Mouse (Mus musculus) cerebellum, adult 8-10 months (tissue): ENCODE data around the gene Polr3gl.
"Not testable (repeated sequence)": the region's sequence is repeated elsewhere in the genome, so short reads cannot be mapped to it uniquely, and the experiment has no call there.

Experiments used
- DNase-seq: peaks from one replicate; pipeline ENCODE4 v3.0.0; 2022

The Polr3gl gene

DNA sequence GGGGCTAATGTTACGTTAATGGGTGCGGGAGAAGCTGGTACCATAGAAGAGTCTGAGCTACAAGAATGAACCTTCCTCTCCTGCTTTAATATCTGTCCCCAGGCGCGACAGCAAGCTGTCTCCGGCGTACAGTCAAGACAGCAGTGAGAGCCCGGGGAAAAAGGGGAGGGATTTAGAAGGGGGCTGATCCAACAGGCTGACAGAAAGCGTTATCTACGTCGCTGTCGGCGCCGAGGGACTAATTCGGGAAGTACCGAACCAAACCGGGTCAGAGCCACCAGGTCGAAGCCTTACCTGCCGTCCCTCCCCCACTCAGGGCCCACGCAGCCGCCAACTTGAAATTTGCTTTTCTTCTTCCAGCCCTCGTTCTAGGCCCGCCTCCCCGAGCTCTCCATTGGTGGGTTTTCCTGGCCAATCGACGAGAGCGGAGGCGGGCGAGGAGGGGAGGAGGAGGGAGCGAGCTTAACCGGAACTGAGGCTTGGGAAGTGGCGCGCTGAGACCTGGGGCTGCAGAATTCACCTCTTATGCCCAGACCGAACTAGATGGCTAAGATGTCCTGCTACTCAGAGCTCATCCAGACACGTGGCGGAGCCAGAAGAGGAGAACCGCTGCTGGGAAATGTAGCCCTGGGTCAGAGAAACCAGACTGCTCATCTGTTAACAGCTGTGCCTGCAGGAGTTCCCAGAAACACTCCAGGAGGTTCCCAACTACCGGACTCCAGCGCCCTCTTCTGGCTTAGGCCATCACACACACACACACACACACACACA, at the start of gene Polr3gl:
Polr3gl (minus strand) TSS at position 392 of the 771 bp plus-strand sequence.
- DNase-seq, result peak; percentile 97

DNA sequence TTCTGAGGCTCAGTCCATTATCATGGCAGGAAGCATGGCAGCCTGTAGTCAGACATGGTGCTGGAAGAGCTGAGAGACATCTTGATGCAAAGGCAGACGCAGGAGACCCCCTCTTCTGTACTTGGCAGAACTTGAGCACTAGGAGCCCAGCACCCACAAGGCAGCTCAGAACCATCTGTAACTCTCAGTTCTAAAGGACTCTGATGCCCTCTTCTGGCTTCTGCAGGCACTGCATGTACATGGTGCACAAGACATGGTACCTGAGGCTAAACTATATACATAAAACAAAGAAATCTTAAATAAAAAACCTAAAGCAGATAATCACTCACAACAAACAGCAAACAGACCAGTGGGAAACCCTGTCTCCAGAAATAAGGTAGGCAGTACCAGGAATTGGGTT, 45.2 kb upstream of the Polr3gl start:
- DNase-seq, result peak; percentile 61

DNA sequence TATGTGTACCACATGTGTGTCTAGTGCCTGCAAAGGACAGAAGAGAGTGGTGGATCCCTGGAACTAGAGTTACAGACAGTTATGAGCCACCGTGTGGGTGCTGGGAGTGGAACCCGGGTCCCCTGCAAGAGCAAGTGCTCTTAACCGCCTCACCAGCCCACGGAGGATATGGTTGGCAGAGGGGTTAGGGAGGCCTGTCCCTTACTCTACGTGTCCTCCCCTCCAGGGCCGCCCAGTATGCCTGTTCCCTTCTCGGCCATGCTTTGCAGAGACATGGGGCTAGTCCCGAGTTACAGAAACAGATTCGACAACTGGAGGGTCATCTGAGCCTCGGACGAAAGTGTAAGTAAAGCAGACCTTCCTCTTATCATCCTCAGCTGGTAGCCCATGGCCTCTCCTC, 42.5 kb upstream of the Polr3gl start:
- no peak for DNase-seq

DNA sequence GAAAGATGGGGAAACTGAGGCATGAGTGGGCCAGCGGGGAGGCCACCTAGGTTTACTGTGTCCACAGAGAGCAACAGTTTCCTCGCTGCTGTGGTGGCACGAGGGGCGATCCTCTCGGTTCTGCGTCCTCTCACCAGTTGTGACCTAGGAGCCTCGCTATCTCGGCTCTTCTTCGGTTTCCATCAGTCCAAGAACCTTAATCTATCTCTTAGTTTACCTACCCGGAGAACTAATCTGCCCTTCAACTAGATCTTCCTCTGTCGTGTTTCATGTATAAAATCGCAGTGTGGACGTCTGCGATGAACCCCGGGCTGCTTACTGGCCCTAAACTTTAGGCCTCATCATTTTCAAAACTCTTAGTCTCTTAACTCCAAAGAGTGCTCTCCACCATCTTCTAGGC, 41.9 kb upstream of the Polr3gl start:
- DNase-seq, result no peak

DNA sequence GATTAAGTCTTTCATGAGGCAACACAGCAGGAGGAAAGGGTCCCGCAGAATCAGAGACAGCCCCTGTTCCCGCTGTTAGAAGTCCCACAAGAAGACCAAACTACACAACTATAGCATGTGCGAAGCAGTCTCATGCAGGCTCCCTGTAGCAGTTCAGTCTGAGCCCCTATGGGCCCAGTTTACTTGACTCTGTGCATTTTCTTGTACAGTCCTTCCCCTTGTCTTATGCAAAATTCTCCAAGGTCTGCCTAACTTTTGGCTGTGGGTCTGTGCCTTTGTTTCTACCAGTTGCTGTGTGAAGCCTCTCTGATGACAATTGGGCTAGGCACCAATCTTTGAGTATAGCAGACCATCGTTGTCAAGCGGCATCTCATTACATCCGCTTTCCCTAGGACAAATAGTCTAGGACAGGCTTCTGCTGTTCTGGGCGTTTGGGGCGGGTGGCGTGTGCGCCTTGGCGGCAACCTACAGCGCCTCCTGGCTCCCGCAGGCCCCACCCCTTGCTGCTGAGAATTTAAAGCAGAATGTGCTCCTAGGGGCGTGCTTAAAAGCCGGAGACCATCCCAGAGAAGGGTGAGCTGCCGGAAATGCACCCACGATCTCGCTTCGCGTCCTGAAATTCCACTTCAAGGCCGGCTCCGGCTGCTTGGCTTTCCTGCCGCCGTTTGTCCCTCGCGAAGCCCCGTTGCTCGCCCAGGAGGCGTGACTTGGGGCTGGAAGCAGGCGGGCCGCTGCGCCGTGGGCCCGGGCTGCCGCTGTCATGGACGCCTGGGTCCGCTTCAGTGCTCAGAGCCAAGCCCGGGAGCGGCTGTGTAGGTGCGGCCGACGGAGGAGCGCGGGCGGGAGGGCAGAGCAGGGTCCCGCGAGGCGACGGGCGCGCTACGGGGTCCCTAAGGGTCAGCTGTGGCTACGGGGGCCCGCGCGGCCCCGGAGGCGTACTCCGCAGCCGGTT, 41.2 kb upstream of the Polr3gl start, which contains the start of the genes Pex11b and Gm42957:
Pex11b (plus strand) TSS at position 449 of the 952 bp plus-strand sequence.
Gm42957 (plus strand) TSS at position 547 of the 952 bp plus-strand sequence.
- DNase-seq, result peak; percentile 80

DNA sequence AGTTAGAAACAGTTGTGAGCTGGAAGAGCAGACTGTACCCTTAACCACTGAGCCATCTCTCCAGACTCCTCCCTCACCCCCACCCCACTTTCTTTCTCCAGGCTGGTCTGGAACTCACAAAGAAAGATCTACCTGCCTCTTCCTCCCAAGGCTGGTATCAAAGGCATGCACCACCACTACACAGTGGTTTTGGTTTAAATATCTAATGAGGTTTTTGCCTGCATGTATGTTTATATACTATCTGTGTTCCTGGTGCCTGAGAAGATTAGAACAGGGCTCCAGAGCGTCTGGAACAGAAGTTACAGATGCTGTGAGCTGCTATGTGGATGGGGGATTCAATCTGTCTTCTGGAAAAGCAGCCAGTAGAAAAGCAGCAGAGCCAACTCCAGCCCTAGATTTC, 40.0 kb upstream of the Polr3gl start:
- DNase-seq, result no peak

DNA sequence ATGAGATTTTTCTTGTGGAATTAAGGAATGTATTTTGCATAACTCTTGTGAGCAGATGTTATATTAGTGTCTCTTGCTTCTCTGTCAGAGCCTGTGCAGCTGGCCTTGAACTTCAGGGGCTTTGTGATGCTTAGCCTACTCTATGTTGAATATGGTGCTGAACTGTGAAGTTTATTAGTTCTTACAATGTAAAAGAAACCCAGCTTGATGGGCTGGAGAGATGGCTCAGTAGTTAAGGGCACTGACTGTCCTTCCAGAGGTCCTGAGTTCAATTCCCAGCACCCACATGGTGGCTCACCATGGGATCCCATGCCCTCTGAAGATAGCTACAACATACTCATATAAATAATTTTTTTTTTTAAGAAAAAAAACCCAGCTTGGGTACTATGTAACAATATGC, 38.1 kb upstream of the Polr3gl start:
- DNase-seq, result no peak

DNA sequence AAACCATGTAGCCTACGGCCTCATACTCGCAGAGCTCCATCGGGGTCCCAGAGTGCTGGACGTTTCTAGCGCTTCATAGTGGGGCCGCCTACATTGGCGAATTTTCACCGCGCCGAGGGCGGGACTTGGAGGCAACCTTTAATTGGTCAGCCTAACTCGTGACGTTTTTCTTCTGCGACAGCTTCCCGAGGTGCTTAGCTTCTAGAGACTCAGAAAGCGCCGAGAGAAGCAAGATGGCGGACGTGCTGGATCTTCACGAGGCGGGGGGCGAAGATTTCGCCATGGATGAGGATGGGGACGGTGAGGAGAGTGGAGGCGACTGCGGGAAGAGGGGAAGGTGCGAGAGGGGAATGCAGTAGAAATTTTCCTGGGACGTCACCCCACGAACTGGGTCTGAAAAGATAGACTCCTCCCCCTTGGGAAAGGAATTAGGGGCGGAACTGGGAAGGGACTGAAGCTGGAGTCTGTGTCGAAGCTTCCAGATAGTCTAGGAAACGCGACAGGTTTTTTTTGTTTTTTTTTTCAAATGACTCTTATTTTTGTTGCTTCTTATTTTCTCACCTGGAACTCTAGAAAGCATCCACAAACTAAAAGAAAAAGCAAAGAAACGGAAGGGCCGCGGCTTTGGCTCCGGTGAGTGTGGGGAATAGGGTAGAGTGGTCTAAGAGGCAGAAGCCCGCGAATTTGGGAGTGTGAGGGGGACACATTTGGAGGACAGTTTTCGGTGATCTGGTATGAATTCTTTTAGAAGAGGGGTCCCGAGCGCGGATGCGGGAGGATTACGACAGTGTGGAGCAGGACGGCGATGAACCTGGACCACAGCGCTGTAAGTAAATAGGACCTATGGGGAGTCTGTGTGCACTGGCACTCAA, 36.0 kb upstream of the Polr3gl start, which contains the start of gene Rbm8a:
Rbm8a (plus strand) TSS at position 205 of the 872 bp plus-strand sequence.
- DNase-seq, result peak; percentile 95

DNA sequence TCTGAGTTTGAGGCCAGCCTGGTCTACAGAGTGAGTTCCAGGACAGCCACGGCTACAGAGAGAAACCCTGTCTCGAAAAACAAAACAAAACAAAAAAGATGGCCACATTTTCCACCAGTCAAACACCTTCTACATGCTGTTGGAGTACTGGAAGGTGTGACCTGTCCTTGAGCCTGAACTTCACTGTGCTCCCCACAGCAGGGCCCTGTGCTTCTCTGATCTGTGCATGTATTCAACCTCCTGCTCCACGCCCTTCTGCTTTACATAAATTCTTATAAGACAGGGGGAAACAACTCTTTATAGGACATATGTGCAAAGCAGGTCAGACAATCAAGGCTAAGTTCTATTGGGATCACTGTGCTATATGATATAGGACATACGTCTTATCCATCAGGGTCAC, 29.2 kb upstream of the Polr3gl start:
- no peak for DNase-seq

DNA sequence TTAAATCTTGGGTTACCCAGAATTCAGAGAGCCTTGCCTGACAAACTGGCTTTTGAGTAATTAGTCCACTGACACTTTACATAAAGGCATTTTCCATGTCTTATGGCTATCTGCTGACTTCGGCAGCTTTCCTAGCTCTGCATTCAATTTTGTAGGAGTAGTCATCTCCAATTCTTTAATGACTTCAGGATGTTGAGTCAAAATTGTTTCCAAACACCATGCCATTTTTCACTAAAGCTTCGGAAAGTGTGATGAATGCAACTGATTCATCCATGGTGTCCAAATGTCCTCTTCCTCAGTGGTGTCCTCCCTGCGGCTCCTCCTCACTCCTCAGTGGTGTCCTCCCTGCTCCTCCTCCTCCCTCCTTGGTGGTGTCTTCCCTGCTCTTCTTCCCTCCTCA, 24.0 kb upstream of the Polr3gl start:
- no peak for DNase-seq

DNA sequence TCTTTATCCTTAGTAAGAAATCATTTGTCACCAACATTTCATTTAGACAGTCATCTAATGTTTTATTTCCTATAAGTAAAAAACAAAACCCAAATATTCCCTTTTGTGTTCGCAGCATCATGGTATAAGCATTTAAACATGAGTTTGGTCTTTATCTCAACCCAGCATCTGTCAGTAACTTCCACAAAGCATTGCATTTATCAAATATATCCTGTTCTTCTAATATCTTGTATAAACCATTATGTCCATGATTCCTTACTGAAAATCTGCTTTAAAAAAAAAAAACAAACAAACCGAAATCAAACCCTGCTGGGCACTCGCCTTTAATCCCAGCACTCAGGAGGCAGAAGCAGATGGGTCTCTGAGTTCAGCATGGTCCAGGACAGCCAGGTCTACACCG, 12.6 kb upstream of the Polr3gl start:
- DNase-seq, result no peak

DNA sequence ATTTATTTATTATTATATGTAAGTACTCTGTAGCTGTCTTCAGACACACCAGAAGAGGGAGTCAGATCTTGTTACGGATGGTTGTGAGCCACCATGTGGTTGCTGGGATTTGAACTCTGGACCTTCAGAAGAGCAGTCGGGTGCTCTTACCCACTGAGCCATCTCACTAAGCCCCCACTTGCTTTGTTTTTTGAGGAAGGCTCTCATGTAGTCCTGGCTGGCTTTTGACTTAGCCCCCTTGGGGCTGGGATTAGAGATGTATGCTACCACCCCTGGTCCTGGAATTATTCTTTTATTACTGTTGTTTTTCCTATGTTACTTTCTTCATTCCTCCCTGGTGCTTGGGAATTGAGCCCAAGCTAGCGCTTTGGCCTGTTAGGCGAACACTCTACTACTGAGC, 12.0 kb upstream of the Polr3gl start:
- not testable (repeated sequence) for DNase-seq

DNA sequence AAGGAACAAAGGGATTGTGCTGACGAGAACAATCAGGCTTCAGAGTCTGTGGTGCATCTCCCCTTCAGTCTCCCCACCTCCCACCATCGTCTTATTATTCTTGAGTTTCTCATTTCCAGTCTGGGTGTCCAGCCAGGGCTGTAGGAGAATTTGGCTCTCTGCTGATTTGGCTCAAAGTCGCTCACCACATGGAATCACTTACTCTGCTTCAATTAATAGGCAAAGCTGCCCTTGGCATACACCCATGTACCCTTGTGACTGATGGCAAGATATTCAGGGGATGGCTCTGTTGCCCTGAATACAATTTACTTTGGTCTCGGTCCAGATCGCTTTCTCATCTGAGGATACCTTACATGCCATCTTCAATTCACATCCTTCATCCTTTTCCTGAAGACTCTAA, 9.3 kb upstream of the Polr3gl start:
- peak; percentile 45 for DNase-seq

DNA sequence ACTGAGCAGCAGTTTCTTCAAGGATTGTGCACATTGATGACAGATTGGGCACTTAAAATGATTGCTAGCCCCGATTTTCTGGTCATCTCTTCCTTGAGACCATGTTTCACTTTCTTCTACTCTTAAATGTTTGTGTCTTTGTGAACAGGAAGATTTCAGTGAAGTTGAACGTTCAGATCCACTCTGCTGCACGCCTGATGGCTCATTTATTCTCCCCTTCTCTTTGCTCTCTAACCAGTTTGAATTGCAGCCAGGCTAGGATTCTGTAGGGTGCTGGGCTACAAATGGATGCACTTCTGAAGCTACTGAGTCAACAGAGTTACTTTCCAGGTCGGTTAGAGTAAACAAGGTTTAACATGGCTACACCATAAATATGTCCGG, 8.7 kb upstream of the Polr3gl start:
- no peak for DNase-seq

DNA sequence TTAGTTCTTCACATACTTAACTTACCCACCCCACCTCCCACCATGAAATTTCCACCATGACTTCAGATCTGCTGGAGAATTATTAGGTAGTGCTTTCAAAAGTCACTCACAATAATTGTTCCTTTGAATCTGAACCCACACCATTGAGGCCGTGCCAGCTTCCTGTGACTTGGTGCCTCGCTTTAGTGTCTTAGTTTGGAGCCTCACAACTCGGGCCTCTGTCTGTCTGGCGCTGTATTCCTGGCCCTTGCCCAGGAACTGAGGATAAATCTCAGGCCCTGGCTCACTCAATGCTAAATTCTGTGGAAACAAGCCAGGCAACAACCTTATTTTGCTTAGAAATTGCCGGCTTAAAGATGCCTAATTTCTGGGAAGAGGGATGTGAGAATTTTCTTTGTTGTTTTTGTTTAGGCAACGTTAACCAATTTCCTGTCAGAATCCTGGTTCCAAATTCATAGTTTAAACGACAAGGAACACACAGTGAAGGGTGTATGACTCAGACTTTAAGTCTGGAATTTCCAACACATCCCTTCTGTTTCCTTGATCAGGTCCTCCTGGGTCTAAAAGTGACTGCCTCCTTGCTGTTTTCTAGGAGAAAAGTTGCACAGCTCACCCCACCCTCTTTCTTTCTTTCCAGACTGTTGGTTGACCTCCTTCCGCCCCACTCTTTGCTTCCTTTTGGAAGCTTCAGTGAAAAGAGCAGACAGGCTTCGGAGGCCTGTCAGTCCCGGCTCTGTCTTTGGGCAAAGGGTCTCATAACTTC, 8.1 kb upstream of the Polr3gl start:
- DNase-seq, result peak; percentile 41

DNA sequence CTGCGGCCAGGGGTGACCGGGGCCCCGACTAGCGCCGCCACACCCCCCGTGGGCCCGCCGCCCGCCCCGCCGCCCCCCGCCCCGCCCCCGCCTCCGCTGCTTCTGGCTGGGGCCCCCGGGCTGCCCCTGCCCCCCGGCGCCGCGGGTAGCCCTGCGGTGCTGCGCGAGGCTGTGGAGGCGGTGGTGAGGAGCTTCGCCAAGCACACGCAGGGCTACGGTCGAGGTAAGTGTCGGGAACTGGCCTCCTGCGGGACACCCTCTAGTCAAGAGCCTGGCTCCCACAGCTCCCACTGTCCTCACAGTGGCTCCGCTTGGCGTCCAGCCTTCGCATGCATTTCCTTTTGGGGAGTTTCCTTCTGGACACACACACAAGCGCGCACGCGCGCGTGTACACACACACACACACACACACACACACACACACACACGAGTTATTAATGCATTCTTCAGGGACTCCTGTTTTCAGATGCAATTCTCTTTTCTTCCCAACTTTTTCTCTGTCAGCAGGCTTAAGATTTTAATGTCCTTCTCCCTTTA, 7.3 kb upstream of the Polr3gl start:
- peak; percentile 65 for DNase-seq

DNA sequence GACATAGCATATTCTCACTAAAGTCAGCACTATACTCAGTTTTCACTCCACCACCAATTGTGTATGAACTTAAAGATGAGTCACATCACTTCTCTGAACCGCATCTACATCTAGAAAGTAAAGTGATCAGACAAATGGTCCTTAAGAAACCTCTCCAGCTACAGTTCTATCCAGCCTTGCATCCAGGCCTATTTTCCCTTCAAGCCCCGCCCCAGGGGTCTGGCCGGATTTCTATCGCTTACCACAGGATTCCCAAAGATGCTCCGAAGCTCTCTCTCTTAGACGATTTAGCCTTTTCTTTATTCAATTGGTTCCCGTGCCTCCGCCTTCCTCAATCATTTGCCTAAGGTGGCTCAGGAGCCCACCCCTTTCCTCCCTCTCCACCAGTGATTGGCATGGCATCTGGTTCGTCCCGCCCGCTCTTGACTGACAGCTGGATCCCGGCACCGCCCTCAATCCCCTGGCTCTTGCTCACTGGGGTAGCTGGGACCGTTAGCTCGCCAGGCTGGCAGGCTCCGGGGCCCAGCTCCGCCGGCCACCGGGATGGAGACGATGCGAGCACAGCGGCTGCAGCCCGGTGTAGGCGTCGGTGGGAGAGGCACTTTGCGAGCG, 6.8 kb upstream of the Polr3gl start, which contains the start of gene Lix1l:
Lix1l (plus strand) TSS at position 511 of the 612 bp plus-strand sequence.
- peak; percentile 90 for DNase-seq

DNA sequence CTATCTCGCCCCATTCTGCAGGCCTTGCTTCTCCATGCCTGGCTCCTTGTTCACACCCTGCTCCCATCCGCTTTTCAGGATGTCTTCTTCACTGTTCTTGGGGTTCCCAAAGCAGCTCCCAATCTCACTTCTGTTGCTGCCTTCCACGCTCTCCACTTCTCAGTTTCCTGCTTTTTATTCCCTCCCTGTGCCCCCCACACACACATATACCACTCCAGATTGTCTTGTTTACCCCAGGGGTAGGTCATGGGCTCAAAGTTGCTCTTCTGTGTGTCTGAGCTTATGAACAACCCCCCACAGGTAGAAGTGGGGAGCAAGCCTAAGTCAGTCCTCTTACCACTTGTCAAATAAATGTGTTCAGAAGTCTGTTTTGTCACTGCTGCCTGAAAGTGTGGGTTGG, 5.4 kb upstream of the Polr3gl start:
- no peak for DNase-seq

DNA sequence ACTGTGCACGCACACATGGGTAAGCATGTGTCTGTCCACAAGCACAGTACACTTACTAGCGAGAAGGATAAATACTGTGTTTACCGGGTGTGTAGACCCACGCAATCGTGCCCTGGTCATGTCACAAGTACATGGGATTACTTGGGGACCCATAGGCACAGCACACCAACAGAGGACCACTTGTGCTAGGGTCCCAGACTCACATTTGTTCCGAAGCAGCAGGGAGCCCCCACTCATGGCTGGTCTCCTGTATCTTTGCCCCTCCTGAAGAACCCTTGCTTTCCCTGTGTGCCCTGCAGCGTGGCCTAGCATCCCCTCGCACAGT, 5.0 kb upstream of the Polr3gl start:
- DNase-seq, result peak; percentile 32

DNA sequence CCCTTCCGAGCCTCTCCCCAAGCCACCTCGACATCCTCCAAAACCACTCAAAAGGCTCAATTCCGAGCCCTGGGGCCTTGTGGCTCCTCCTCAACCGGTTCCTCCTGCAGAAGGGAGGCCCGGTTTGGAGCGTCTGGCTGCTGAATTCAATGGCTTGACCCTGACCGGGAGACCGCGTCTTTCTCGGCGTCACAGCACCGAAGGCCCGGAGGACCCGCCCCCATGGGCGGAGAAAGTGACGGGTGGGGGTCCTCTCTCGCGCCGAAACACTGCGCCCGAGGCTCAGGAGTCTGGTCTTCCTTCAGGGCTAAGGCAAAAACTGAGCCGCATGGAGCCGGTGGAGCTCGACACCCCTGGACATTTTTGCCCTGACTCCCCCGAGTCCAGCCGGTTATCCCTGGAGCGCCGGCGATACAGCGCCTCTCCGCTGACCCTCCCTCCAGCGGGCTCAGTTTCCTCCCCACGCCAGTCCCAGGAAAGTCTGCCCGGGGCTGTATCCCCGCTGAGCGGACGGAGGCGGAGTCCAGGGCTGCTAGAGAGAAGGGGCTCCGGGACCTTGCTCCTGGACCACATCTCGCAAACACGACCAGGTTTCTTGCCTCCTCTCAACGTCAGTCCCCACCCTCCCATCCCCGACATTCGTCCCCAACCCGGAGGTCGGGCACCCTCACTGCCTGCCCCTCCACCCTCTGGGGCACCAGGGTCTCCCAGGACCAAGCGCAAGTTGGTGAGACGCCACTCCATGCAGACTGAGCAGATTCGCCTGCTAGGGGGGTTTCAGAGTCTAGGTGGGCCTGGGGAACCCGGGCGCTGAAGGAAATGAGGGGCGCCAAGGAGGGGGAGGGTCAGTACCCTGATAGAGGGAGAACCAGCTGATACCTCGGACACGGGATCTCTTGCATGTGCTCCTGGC, 4.4 kb upstream of the Polr3gl start:
- DNase-seq, result peak; percentile 65
